Mouse (Mus musculus) left cerebral cortex, postnatal 25 days (tissue): ENCODE measurements at regions not wholly inside any gene's neighbourhood (a gene's known extent, or its start where the extent isn't known, plus 50 kb on each side); places are given as distances from the start of the nearest gene placed in this dataset.
"Not testable (repeated sequence)": the region's sequence is repeated elsewhere in the genome, so short reads cannot be mapped to it uniquely, and the experiment has no call there.

Experiments used
- DNase-seq, 2 experiments: peaks; one replicate each; pipeline ENCODE4 v3.0.0; 2022; ENCODE audit warnings: low spot score in 2 of 2, mixed read lengths in 1 of 2
- intact Hi-C: fragments of 180-260 bp; cut with DNase I; formaldehyde crosslinking; loops from one replicate; pipeline ENCODE4 v1.15.1; 2025

- no peak for DNase-seq
- intact Hi-C loops: no loop called here
These were observed 215.6 kb upstream of the Stxbp5 start for GRCm38 (mm10) chr10:10116442-10116841.

GRCm38 (mm10) chr10:10113256-10113655 is 212.4 kb upstream of the Stxbp5 start:
- intact Hi-C loops: no loop called here
- peak in 1 of 2 experiments; percentile 34 for DNase-seq

- intact Hi-C loops: no loop called here
- DNase-seq: peak in 1 of 2 experiments; percentile 64
These were observed 210.2 kb upstream of the Stxbp5 start for GRCm38 (mm10) chr10:10111055-10111454.

GRCm38 (mm10) chr10:10109867-10110266 is 209.0 kb upstream of the Stxbp5 start:
- peak in 1 of 2 experiments; percentile 51 for DNase-seq
- intact Hi-C loops: no loop called here

- peak; percentile 74 to 96 for DNase-seq
- intact Hi-C loops: no loop called here
These were observed 206.2 kb upstream of the Stxbp5 start for GRCm38 (mm10) chr10:10107123-10107525.

- DNase-seq: no peak
- intact Hi-C loops: no loop called here
These were observed 205.8 kb upstream of the Stxbp5 start for GRCm38 (mm10) chr10:10106646-10107045.

- intact Hi-C loops: loop anchor here (2.0 to 5.0 kb wide), 3 partner anchors 151 to 221 kb away; partner anchors contain the start of gene Stxbp5
These were observed 200.8 kb upstream of the Stxbp5 start for GRCm38 (mm10) chr10:10101641-10102040.

GRCm38 (mm10) chr10:10098521-10098920 is 197.6 kb upstream of the Stxbp5 start:
- peak in 1 of 2 experiments; percentile 77 for DNase-seq
- intact Hi-C loops: no loop called here

More at GRCm38 (mm10) chr10:10101641-10102040, 200.8 kb upstream of the Stxbp5 start:
- peak in 1 of 2 experiments; percentile 57 for DNase-seq

- intact Hi-C loops: no loop called here
- peak in 1 of 2 experiments; percentile 71 for DNase-seq
These were observed 193.2 kb upstream of the Stxbp5 start for GRCm38 (mm10) chr10:10094113-10094512.

- intact Hi-C loops: no loop called here
- DNase-seq: peak in 1 of 2 experiments; percentile 75
These were observed 192.8 kb upstream of the Stxbp5 start for GRCm38 (mm10) chr10:10093713-10094112.

GRCm38 (mm10) chr10:10085934-10086333 is 185.1 kb upstream of the Stxbp5 start:
- intact Hi-C loops: no loop called here

GRCm38 (mm10) chr10:10070146-10070545 is 169.3 kb upstream of the Stxbp5 start:
- intact Hi-C loops: no loop called here
- no peak for DNase-seq

More at GRCm38 (mm10) chr10:10085934-10086333, 185.1 kb upstream of the Stxbp5 start:
- DNase-seq: peak in 1 of 2 experiments; percentile 16

- DNase-seq, intact Hi-C loops: not testable (repeated sequence)
These were observed 168.8 kb upstream of the Stxbp5 start for GRCm38 (mm10) chr10:10069704-10070103.

GRCm38 (mm10) chr10:10046753-10047152 is 145.9 kb upstream of the Stxbp5 start:
- no peak for DNase-seq
- intact Hi-C loops: no loop called here

GRCm38 (mm10) chr10:10046318-10046717 is 145.4 kb upstream of the Stxbp5 start:
- intact Hi-C loops: no loop called here
- no peak for DNase-seq

- no peak for DNase-seq
These were observed 108.4 kb upstream of the Stxbp5 start for GRCm38 (mm10) chr10:10009244-10009643.

GRCm38 (mm10) chr10:9998621-9999020 is 97.7 kb upstream of the Stxbp5 start:
- intact Hi-C loops: no loop called here

More at GRCm38 (mm10) chr10:10009244-10009643, 108.4 kb upstream of the Stxbp5 start:
- intact Hi-C loops: no loop called here

GRCm38 (mm10) chr10:9996211-9996610 is 95.3 kb upstream of the Stxbp5 start:
- intact Hi-C loops: no loop called here
- DNase-seq: no peak

More at GRCm38 (mm10) chr10:9998621-9999020, 97.7 kb upstream of the Stxbp5 start:
- DNase-seq: no peak

- intact Hi-C loops: no loop called here
- DNase-seq: peak in 1 of 2 experiments; percentile 40
These were observed 91.9 kb upstream of the Stxbp5 start for GRCm38 (mm10) chr10:9992798-9993197.

GRCm38 (mm10) chr10:9985407-9985806 is 84.5 kb upstream of the Stxbp5 start:
- intact Hi-C loops: no loop called here
- DNase-seq: no peak

GRCm38 (mm10) chr10:9976424-9976823 is 75.5 kb upstream of the Stxbp5 start:
- intact Hi-C loops: no loop called here
- DNase-seq: peak; percentile 45 to 76
